Mouse (Mus musculus) heart, embryonic 15.5 days (tissue): ENCODE results near the gene Ctnna3. TPM values are rescaled to one million over a fixed set of nuclear protein-coding genes. Genes with fewer than 3 reads are reported as not detected.
A peak's percentile ranks its signal among the peaks of the same experiment; 100 is the strongest.
"Not testable (repeated sequence)": the region's sequence is repeated elsewhere in the genome, so short reads cannot be mapped to it uniquely, and the experiment has no call there.

ENCODE experiments used
- ATAC-seq: fragments of 200-750 bp; cut with Nextera tagmentation; replicated peaks from 2 replicates; pipeline ENCODE4 v1.8.0; 2017; ENCODE audit warnings: low read depth, moderate TSS enrichment; ENCODE audit not compliant: insufficient number of reproducible peaks, insufficient read depth, low FRiP score
- H3K27ac ChIP-seq: fragments of 300-500 bp; sonication (generic); 2 replicates; pipeline ENCODE4 v1.5.1; 2015; ENCODE audit warnings: mild to moderate bottlenecking, inconsistent platforms
- H3K27me3 ChIP-seq: fragments of 300-500 bp; sonication (generic); 2 replicates; pipeline ENCODE4 v1.6.1; 2015; ENCODE audit warnings: inconsistent platforms
- H3K36me3 ChIP-seq: fragments of 300-500 bp; sonication (generic); 2 replicates; pipeline ENCODE4 v1.6.1; 2015; ENCODE audit warnings: mild to moderate bottlenecking, inconsistent platforms
- H3K4me1 ChIP-seq: fragments of 300-500 bp; sonication (generic); replicated peaks from 2 replicates; pipeline ENCODE4 v1.6.1; 2015; ENCODE audit warnings: inconsistent platforms
- H3K4me2 ChIP-seq: fragments of 300-500 bp; sonication (generic); 2 replicates; pipeline ENCODE4 v1.6.1; 2015; ENCODE audit warnings: inconsistent platforms, mild to moderate bottlenecking, moderate library complexity
- H3K4me3 ChIP-seq: fragments of 300-500 bp; sonication (generic); 2 replicates; pipeline ENCODE4 v1.5.1; 2015; ENCODE audit warnings: mild to moderate bottlenecking, inconsistent platforms
- H3K9ac ChIP-seq: fragments of 300-500 bp; sonication (generic); 2 replicates; pipeline ENCODE4 v1.6.1; 2015; ENCODE audit warnings: mild to moderate bottlenecking, inconsistent platforms
- H3K9me3 ChIP-seq: fragments of 300-500 bp; sonication (generic); replicated peaks from 2 replicates; pipeline ENCODE4 v1.6.1; 2016; ENCODE audit warnings: inconsistent platforms
- WGBS: fragments of 180-500 bp; shearing (Covaris S2); methylation state at CpG from one replicate; pipeline ENCODE4 v1.1.7; 2015; ENCODE audit warnings: mixed read lengths; 5-methylcytosine and 5-hydroxymethylcytosine counted together
- polyA plus RNA-seq: library from polyadenylated mRNA; unstranded; fragments of >200 nt; fragmentation: Nextera tagmentation; extraction: Ambion mirVana; gene quantifications from 2 replicates; pipeline ENCODE4 v1.2.1, GENCODE M21; 2015

Ctnna3 gene
- polyA plus RNA-seq: 23.6 and 27.8 TPM in 2 replicates

DNA sequence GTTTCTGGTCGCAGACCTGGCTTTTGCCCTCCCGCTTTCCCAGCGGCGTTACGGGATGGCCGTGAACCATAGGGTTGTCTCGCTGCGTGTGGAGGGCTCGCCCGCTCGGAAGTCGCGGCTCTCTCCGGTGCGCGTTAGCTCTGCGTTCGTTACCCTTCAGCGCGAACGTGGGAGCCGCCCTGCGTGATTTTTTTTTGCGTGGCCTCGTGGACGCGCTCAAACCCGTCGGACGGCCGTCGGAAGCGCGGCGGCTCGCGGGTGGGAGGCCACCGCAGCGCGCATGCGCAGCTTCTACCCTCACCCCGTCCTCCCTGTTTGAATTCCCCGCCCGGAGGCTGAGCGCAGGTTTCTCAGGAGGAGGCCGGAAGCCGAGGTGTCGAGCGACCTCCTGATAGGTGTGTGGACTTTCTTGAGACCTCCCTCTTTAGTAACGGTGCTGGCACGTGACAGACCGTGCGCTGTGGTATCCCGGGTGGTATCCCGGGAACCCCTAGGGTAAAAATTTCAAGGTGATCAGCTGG is at the start of gene Ctnna3:
TSS of gene Ctnna3 (plus strand) at position 314 of the 521 bp plus-strand sequence.
- no peaks in the 10 kb centered on the region for H3K36me3 ChIP-seq
- H3K9me3 ChIP-seq: no peaks in the 10 kb centered on the region
- 0 out of 2 replicates have a peak, but pooled peaks cover 3% of the 10 kb centered on the region for H3K4me1 ChIP-seq
- peak within 1 kb of the TSS; percentile 80 for H3K27ac ChIP-seq
- peak; percentile 94 for ATAC-seq
- H3K4me3 ChIP-seq: peak within 1 kb of the TSS; percentile 78
- no peaks in the 10 kb centered on the region for H3K27me3 ChIP-seq
- under 1% methylated on average over 55 of the region's 55 CpGs for WGBS
- peak within 1 kb of the TSS; percentile 68 for H3K9ac ChIP-seq
- H3K4me2 ChIP-seq: peak within 1 kb of the TSS; percentile 73

DNA sequence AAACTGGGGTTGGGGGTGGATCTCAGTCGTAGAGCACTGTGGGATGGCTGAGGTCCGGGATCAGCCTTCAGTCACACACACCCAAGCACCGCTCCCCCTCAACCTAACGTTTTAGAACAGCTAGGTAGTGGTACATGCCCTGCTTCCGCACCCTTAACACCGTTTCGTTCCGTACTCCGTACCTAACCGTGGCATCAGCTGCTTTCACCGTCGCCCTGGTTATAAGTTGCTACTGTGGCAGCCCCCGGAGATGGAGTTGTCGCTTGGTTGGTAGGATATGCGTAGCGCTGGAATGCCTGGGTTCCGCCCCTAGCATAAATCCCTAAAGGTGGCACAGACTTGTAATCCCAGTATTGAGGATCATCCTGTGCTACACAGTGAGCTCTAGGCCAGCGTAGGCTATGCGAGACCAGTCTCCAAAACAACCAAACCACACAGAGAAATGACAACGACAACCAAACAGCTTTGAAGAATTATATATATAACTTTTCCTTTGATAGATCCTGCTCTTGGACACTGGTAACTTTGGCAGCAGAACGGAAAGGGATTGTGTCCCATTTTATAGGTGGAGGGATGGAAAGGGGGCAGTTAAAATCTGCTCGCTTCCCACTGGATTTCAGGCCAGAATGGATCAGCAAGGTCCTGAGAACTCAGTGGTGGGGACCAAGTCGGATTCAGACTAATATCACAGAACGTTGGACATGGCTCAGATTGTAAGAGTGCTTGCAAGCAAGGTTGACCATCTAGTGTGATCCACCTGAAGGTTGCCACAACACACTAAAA is 48.2 kb upstream of the Ctnna3 start, which contains the start of gene Sirt1:
TSS of gene Sirt1 (minus strand) at position 207 of the 783 bp plus-strand sequence.
- H3K27me3 ChIP-seq: no peaks in the 10 kb centered on the region
- H3K27ac ChIP-seq: peak within 1 kb of the TSS; percentile 70
- no peak for ATAC-seq
- no peaks in the 10 kb centered on the region for H3K36me3 ChIP-seq
- peak within 1 kb of the TSS; percentile 72 for H3K9ac ChIP-seq
- H3K4me2 ChIP-seq: peak within 1 kb of the TSS; percentile 92
- peak within 1 kb of the TSS; percentile 65 for H3K4me3 ChIP-seq
- H3K9me3 ChIP-seq: no peaks in the 10 kb centered on the region
- WGBS: 5% methylated on average over 24 of the region's 24 CpGs
- H3K4me1 ChIP-seq: peaks cover 8% of the 10 kb centered on the region; the same call in 1 of the 2 replicates

DNA sequence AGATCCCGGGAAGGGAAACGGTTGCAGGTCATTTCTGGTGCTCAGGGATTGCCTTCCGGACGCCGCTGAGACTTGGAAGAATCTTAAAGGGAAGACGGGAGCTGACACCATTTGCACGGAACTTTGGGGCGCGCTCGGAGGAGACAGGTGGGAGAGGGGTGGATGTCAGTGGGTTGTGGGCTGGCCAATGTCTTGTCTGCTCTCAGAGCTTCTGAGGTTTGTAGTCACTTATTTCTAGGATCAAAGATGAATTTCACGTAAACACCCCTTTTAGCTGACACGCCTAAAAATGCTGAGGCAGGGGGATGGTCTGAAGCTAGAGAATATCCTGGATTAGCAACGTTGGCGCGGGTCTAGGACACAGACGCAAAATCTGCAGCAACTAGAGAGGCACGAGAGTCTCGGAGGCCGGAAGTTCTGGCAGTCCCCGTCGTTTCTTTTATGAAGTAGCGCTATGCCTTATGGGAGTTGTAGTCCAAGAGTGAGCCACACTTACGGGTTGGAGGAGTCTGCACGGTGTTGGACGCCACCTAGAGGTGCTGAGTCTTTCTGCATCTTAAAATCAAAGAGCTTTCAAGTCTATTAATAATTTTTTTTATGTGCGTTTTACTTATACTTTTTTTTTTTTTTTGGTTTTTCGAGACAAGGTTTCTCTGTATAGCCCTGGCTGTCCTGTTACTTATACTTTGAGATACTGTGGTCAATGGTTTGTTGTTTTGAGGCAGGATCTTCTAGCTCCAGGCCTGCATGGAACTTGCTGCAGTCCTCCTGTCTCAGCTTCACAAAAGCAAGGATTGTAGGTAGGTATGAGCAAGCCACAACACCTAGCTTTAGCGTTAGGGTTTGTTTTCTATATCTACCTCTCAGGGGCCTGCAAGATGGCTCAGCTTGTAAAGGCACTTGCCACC is 47.3 kb upstream of the Ctnna3 start, which contains the start of gene Dnajc12:
TSS of gene Dnajc12 (plus strand) at position 72 of the 908 bp plus-strand sequence.
- H3K9me3 ChIP-seq: no peaks in the 10 kb centered on the region
- peak; percentile 88 for ATAC-seq
- peak within 1 kb of the TSS; percentile 70 for H3K27ac ChIP-seq
- WGBS: under 1% methylated on average over 28 of the region's 28 CpGs
- H3K4me3 ChIP-seq: peak within 1 kb of the TSS; percentile 65
- H3K9ac ChIP-seq: peak within 1 kb of the TSS; percentile 72
- H3K4me2 ChIP-seq: peak within 1 kb of the TSS; percentile 92
- H3K4me1 ChIP-seq: peaks cover 12% of the 10 kb centered on the region; the same call in 1 of the 2 replicates
- H3K27me3 ChIP-seq: no peaks in the 10 kb centered on the region
- H3K36me3 ChIP-seq: no peaks in the 10 kb centered on the region

DNA sequence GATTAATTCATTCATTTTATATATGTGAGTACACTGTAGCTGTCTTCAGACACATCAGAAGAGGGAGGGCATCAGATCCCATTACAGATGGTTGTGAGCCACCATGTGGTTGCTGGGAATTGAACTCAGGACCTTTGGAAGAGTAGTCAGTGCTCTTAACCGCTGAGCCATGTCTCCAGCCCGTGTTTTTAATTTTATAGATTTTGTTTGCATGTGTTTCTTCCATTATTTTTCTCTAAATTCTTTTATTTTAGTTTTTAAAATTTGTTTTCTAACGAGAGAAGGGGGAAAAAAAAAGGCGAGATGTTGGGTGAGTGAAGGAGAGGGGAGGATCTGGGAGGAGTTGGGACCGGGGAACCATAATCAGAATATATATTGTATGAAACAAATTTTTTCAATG is 44.0 kb upstream of the Ctnna3 start:
- peaks cover 12% of the 10 kb centered on the region; the same call in 1 of the 2 replicates for H3K4me1 ChIP-seq
- peak overlapping the region; percentile 70 for H3K4me3 ChIP-seq
- H3K36me3 ChIP-seq, ATAC-seq, H3K27me3 ChIP-seq, H3K9me3 ChIP-seq: not testable (repeated sequence)
- H3K9ac ChIP-seq: peak overlapping the region; percentile 66; the same call in 1 of the 2 replicates
- 24% methylated on average over 5 of the region's 5 CpGs for WGBS
- peak overlapping the region; percentile 83 for H3K4me2 ChIP-seq
- H3K27ac ChIP-seq: peak overlapping the region; percentile 84; the same call in 1 of the 2 replicates

DNA sequence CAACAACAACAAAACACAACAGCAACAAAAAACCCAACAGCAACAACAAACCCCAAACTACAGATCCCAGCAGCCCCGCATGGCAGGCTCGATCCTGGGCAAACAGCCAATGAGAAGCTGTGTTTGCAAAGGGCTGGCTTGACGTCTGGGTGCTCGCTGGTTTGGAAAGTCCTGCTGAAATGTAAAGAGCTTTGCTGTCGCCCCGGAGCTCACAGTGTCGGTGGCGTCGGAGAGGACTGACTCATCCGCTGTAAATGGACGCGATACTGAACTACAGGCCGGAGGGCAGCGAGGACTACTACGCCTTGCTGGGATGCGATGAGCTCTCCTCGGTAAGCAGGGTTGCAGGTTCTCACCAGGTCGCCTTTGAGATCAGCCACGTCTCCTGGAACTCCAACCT is 43.5 kb upstream of the Ctnna3 start:
- Histone ChIP-seq H3K9me3 (no peaks in the 10 kb centered on the region), H3K4me3 (peak overlapping the region; percentile 70), H3K36me3 (no peaks in the 10 kb centered on the region), H3K4me2 (peak overlapping the region; percentile 83), H3K9ac (peak overlapping the region; percentile 66), H3K4me1 (peaks cover 9% of the 10 kb centered on the region; the same call in 1 of the 2 replicates), H3K27ac (peak overlapping the region; percentile 84), H3K27me3 (no peaks in the 10 kb centered on the region)
- peak; percentile 59; the same call in 1 of the 2 replicates for ATAC-seq
- under 1% methylated on average over 19 of the region's 19 CpGs for WGBS

DNA sequence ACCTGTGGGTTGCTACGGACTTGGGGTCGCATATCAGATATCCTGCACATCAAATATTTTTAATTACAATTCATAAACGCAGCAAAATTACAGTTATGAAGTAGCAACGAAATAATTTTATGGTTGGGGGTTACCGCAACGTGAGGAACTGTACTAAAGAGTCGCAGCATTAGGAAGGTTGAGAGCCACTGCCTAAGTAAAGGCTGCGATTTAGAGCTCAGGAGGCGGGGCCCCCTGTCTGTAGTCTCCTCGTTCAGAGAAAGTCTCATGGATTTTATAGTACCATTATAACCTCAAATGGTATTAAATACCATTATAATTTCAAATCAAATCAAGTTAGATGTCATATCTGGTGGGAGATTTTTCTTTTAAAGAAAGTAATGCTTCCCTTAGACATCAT is 42.9 kb upstream of the Ctnna3 start:
- peak overlapping the region; percentile 70 for H3K4me3 ChIP-seq
- H3K4me2 ChIP-seq: peak overlapping the region; percentile 83
- H3K27me3 ChIP-seq: no peaks in the 10 kb centered on the region
- peak overlapping the region; percentile 84 for H3K27ac ChIP-seq
- H3K36me3 ChIP-seq: no peaks in the 10 kb centered on the region
- peaks cover 4% of the 10 kb centered on the region; the same call in 1 of the 2 replicates for H3K4me1 ChIP-seq
- 1% methylated on average over 10 of the region's 10 CpGs for WGBS
- no peak for ATAC-seq
- peak overlapping the region; percentile 66 for H3K9ac ChIP-seq
- no peaks in the 10 kb centered on the region for H3K9me3 ChIP-seq

DNA sequence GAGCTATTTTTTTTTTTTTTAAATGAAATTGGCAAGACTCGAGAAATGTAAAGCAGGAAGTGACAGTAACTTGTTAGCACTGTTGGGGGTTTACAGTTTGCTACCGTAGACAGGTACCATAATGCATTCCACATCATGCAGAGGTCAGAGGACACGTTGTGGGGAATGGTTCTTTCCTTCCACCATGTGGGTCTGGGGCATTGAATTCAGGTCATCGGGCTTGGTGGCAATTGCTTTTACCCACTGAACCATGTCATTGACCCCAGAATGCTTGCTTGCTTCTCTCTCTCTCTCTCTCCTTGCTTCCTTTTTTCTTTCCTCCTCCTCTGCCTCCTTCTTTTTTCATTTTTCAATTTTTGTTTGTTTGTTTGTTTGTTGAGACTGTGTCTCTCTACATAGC is 41.0 kb upstream of the Ctnna3 start:
- no peaks in the 10 kb centered on the region for H3K9me3 ChIP-seq
- no peaks in the 10 kb centered on the region for H3K27me3 ChIP-seq
- H3K27ac ChIP-seq: no peak overlapping the region
- WGBS: 76% methylated on average over 4 of the region's 4 CpGs
- peaks cover 4% of the 10 kb centered on the region; the same call in 1 of the 2 replicates for H3K4me1 ChIP-seq
- H3K4me2 ChIP-seq: no peak overlapping the region
- H3K36me3 ChIP-seq: no peaks in the 10 kb centered on the region
- no peak overlapping the region for H3K4me3 ChIP-seq
- ATAC-seq: no peak
- no peak overlapping the region for H3K9ac ChIP-seq

DNA sequence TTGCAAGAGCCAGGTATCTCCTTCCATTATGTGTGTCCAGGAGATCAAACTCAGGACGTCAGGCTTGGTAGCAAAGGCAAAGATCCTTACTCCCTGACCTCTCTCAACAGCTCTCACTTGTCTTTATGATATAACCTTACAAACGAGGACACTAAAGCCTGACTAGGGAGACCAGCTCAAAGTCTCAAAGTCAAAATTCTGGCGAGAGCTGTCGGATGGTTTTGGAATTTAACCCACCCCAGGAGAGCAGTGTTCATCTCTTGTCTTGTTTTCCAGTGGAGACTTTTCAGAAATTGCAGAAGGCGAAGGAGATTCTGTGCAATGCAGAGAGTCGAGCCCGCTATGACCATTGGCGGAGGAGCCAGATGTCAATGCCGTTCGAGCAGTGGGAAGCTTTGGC is 32.9 kb upstream of the Ctnna3 start:
- no peaks in the 10 kb centered on the region for H3K36me3 ChIP-seq
- H3K4me3 ChIP-seq: no peak overlapping the region
- no peak for ATAC-seq
- no peak overlapping the region for H3K4me2 ChIP-seq
- H3K9ac ChIP-seq: no peak overlapping the region
- H3K27me3 ChIP-seq: no peaks in the 10 kb centered on the region
- no peaks in the 10 kb centered on the region for H3K9me3 ChIP-seq
- H3K27ac ChIP-seq: no peak overlapping the region
- no peaks in the 10 kb centered on the region for H3K4me1 ChIP-seq
- 87% methylated on average over 10 of the region's 10 CpGs for WGBS

DNA sequence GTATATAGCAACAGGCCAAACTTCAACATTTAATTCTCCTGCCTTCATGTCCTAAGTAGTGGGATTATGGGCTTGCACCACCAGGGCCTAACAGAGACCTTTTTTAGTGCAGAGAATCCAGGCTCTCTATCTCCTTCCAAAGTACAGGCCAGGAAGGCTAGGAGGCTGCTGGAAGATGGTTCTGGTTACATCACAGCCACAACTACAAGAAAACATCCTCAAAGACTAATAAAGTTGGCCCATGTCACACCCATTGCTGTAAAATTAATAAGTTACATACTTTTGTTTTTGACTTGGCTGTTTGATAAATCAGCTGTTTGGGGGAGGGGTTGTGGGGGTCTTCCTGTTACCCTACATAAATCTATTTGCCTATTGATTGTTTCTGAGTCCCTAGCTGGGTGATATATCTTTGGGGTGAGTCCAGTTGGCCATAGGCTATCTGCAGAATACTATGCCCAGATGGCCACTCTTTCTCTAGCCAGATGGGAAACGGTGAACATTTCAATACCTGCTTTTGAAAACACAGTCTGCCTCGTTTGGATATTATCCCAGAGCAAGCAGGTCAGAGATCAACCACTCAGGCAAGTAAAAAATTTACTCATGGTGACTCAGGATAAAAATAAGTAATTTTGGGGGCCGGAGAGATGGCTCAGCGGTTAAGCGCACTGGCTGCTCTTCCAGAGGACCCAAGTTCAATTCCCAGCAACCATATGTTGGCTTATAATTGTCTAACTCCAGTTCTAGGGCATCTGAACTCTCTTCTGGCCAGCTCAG is 27.0 kb upstream of the Ctnna3 start:
- Histone ChIP-seq H3K36me3 (no peaks in the 10 kb centered on the region), H3K9ac (no peak overlapping the region)
- WGBS: 87% methylated on average over 5 of the region's 5 CpGs

DNA sequence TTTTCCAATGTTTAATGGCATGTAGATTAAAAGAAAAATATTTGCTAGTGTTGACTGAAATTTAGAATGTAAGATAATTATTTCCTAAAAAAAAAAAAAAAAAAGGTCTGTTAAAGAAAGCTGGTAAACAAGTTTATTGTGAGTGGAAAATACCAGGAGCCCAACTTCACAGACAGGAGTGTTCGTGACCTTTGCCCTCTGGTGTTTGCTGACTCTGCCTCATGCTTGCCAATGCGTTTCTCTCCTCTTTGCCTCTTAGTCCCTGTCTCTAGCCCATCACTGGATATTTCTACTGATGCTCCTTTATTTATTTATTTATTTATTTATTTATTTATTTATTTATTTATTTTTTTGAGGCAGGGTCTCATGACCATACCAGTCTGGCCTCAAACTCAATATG is 26.3 kb upstream of the Ctnna3 start:
- Histone ChIP-seq H3K9me3 (no peaks in the 10 kb centered on the region), H3K4me3 (no peak overlapping the region)
- WGBS: 87% methylated on average over 2 of the region's 2 CpGs

More for the DNA sequence above, 27.0 kb upstream of the Ctnna3 start:
- Histone ChIP-seq H3K9me3 (no peaks in the 10 kb centered on the region), H3K27me3 (no peaks in the 10 kb centered on the region), H3K27ac (no peak overlapping the region), H3K4me3 (no peak overlapping the region), H3K4me2 (no peak overlapping the region), H3K4me1 (no peaks in the 10 kb centered on the region)
- ATAC-seq: no peak

More for the DNA sequence above, 26.3 kb upstream of the Ctnna3 start:
- ATAC-seq: no peak
- Histone ChIP-seq H3K9ac (no peak overlapping the region), H3K27ac (no peak overlapping the region), H3K4me1 (no peaks in the 10 kb centered on the region), H3K36me3 (no peaks in the 10 kb centered on the region), H3K4me2 (no peak overlapping the region), H3K27me3 (no peaks in the 10 kb centered on the region)
